Mouse (Mus musculus) urinary bladder, postnatal 10 days (tissue): ENCODE data around the gene Bcas3.
"Not testable (repeated sequence)": the region's sequence is repeated elsewhere in the genome, so short reads cannot be mapped to it uniquely, and the experiment has no call there.

Source experiments
- DNase-seq: peaks from one replicate; pipeline ENCODE4 v3.0.0; 2022; ENCODE audit warnings: low spot score

Gene Bcas3

DNA sequence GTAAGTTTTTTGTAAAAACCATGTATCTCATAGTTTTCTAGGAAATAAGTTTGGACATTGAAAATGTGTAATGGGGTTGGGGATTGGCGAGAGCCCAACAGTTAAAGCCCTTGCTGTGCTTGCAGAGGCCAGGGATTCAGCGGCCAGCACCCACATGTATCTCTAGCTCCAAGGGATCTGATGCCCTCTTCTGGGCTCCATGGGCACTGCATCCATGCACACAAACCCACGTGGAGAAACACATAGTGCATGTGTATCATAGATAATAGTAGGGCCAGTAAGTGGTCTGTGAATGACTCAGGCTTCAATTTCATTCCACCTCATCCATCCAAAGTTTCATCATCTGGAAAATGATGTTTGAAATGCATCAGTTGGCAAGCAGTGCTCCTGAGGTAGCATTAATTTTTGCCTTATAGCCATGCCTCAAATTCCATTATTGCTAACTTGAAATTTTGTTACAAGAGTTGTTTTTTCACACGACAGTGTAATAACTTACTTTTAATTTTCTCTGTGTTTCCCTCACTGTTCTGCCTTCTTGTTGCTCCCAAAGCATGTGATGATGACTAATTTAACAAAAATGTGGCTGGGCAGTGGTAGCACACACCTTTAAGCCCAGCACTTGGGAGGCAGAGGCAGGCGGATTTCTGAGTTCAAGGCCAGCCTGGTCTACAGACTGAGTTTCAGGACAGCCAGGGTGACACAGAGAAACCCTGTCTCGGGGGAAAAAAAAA lies 129.9 kb downstream of the Bcas3 start:
- DNase-seq = no peak

DNA sequence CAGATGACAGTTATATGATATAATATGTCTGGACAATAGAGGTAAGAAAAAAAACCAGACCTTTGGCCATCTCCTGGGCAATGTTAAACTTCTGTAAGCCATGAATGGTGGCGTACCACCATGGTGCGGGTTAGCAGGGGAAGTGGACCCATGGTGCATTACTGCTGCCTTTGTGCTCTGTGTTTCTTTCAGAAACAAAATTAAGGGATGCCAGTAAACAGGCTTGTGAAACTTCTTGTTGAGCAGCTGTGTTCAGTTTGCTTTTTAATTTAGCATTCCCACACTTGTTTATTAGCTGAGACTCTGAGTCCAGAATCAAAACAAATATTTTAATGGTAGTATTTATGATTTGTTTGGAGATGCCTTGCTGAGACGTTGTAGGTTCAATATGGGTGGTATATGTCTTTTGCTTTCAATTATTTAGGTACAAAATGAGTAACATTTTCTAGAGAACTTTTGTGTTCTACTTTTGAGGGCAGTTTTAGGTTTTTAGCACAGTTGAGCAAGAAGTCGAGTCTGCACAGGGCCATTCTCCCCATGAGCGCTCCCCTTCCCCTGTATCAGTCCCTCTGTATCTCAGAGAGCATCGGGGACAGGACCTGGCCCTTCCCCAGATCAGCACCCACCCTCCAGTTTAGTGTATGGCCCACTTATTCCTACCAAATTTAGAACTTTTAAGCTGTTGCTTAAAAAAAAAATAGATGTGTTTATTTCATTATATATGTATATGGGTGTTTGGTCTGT lies 132.4 kb downstream of the Bcas3 start:
- no peak for DNase-seq

DNA sequence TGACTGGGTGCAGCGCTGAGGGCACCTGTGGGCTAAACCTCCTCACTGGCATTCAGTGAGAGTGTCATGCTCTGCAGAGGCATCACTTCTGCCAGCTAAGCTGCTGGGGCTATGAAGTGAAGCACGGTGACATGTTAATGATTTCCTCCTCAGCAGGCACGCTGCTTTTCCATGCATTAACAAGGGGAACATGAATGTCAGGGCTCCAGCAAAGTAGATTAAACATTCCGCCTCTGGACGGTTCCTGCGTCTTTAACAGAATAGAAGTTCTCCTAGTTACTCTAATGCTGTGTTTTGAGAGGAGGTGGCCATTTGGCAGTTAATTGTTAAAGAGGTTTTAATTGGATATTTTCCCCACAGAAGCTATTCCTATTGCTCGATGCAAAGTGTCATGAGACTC lies 134.5 kb downstream of the Bcas3 start:
- no peak for DNase-seq

DNA sequence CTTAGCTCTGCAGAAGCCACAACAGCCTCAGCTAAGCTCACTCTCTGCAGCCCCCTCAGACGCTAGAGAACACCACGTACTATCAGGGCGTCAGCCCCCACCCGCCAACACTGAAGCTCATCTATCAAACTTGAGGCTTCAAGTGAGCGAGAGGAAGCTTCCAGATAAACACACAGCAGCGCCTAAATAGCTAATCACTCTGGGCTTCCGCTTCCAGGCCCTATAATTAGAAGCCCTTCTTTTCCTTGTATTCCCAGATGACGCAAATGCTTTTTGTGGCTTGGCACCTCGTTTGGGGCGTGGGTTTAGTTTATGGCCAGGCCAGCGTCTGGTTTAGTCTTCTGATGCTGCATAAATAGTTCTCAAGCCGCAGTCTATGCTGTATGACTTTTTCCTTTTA lies 139.3 kb downstream of the Bcas3 start:
- no peak for DNase-seq

DNA sequence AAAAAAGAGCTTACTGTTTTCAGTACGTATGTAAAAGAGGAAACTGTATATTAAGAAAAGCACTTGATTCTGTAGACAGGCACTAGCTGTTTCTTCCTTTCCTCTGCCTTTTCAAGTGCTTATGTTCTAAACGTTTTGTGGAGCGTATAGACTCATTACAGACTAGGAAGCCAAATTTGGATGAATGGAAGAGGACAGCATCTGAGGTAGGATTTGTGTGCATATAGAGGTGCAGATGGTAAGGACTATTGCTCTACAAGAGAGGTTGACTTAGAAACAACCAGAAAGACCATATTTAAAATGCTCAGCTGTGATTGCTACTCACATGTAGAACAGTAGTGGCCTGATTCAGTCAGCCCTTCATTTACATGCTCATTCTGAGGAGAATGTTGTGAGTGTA lies 139.7 kb downstream of the Bcas3 start:
- DNase-seq = no peak

DNA sequence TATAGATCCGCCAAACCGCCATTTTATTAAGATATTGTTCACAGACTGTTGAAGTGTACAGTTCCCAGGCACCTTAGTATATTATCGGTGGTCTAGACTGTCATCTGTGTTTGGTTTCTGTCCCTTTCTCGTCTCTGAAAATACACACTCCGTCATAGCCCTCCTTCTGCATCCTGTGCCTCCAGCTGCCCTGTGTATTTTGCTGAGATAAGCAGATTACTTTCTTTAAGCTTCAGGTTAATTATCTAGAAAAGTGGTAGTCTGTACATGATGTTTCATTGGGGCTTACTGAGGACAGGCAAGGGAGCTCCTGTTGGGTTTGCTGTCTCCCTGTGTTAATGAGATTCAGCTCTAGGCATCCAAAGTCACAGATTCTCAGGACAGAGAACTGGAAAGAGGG lies 146.6 kb downstream of the Bcas3 start:
- no peak for DNase-seq

DNA sequence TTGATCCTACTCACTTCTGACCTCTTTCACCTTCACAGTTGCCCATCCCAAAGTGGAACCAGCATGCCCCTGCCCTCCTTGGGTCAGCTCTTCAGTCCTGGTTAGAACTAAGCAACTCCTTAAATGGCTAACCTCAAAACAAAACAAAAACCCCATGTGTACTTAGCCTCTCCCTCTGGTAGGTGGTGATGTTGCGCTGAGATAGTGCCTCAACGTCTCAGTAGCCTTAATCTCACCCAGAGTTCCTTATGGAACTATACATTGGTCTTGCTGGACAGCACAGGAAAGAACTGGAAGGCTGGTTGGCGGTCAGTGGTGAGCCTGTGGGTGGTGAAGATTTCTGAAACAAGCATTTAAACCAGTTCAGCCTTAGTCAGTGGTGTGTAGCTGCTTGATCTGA lies 149.1 kb downstream of the Bcas3 start:
- no peak for DNase-seq

DNA sequence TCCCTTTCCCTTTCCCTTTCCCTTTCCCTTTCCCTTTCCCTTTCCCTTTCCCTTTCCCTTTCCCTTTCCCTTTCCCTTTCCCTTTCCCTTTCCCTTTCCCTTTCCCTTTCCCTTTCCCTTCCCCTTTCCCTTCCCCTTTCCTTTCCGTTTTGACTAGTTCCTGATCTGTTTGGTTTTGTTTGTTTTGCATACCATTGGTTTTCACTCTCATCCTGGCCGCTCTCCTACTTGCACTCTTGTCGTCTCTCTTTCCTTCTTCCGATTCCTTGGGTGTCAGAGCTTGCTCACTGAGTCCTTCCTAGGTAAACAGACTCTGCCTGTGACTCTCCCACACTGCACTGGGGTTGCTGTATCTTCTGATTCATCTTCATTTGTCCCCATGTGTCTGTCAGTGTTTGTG lies 151.8 kb downstream of the Bcas3 start:
- not testable (repeated sequence) for DNase-seq

DNA sequence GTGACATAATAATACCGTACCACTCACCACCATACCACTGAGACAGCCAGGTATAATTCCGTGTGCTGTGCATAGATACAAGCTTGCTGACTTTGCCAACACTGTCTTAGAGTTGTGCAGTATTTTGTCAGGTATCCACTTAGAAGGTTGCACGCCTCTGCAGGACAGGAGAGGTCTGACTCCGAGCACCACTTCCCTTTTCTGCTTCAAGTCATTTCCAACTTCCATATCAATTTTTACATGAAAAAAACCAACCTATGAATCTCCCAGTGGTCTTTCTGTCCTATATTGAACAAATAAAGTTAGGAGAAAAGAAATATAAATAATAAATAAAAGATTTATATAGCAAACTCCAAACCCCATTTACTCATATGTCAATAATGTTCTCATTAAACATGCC lies 152.8 kb downstream of the Bcas3 start:
- no peak for DNase-seq

DNA sequence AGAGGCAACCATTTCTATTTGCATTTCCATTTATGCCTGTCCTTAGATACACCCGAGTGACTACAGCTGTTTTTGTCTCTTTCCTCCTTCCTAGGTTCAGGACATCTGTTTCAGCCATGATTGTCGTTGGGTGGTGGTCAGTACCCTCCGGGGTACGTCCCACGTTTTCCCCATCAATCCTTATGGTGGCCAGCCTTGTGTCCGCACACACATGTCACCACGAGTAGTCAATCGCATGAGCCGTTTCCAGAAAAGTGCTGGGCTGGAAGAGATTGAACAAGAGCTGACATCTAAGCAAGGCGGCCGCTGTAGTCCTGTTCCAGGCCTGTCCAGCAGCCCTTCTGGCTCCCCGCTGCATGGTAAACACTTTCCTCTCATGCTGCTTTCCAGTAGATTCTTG lies 156.4 kb downstream of the Bcas3 start:
- DNase-seq = no peak

DNA sequence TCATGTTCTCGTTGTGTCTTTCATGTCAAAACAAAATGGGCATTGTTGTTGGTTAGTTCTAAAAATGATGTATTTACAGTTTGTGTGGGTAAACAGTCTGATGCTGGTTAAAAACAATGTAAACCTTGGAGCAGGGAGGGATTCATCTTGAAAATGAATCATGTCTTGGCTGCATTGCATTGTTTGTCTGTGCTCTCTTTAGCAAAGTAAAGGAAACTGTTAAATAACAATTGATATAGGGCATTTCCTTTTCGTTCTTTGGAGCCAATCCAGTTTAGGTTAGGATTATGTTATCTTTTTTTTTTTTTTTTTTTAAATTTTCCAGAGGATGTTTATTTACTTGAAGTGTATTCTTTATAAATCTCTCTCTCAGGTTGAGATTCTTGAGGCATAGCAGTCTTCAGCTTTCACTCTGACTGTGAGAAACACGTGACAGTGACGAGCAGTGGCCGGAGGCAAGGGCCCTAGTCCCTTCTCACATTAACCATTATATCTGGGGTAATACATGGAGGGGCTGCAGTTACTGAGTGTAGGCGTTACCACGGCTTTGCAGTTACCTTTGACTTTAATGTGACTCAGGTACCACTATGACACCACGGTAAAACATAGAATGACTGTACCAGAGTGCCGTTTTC lies 158.4 kb downstream of the Bcas3 start:
- no peak for DNase-seq

DNA sequence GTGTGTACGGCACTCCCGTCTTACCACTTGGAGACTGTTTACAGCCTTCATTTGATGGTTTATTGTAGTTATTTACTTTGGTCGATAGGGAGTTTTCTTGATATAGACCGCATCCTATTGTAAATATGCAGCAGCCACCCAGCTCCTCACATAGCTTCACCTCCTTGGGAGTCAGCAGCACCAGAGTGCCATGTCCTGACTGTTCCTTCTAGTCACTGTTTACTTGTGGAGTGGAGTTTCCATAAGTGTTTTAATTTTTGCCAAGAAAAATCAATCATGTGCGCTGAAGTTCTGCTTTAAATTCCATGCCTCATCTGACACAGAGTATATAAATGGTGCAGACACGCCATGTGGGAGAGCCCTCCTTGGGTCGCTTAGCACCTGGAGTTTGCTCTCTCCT lies 163.8 kb downstream of the Bcas3 start:
- DNase-seq = no peak

DNA sequence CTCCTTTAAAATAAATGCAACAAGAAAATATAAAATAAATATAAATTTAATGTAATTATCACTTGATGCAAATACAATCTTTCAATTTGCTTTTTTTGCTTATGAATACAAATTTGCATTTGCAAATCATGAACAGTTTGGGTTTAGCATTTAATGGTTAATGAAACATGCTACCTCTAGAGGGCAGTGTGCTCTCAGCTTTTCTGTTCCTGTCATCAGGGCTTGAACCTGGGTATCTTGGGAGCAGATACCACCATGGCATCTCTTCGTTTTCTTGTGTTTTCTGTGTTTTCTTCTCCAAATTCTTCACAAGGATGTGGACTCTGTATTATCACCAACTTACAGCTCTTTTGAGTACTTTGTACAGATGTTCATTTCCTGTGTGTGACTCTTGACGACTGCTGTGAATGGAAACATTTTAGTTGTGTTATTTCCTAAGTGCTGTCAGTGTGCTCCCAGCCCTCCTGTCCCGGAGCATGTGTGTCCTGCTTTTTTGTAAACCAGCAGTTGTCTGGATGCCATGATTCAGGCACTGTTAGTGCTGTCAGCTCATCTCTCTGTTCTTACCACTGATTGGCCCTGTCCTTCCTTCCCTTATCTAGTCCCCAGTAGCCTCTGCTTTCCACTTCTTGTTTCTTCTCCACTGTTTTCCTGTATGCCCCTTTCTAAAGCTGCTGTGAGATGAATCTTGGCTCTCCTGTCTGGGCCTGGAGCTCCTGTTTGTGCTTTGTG lies 165.2 kb downstream of the Bcas3 start:
- DNase-seq = no peak

DNA sequence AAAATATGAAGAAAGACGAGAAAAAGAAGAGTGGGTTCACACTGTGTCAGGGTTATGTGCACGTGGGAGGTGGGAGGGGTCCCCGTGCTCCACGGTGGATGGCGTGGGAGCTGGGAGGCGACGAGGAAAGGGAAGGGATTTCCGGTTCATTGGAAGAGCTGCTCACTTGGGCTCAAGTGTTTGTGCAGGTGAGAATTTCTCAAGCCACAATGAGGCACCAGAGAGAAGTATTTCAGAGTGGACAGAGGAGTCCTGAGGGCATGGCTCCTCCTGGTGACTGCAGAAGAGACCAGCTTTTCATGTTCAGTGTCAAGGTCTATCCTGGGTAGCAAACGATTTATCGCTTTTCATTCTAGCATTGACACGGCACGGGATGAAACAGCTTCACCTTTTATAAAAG lies 167.3 kb downstream of the Bcas3 start:
- DNase-seq = no peak

DNA sequence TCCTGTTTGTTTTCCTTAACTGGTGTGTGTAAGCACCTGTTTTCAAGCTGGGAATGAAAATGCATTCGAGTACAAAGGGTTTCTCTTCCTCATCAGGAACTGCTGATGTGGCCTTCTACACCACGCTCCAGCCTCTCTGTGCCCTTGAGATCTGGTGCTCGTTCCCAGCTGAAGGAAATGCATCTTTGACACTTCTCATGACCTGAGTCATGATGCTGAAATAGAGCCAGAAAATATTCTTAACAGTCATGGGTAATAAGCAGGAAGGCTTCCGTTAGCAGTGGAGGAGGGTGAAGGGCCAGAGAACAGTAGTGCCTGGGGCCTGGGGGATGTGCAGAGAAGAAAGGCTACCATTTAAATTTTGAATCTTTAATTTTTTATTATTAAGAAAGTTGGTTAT lies 168.0 kb downstream of the Bcas3 start:
- no peak for DNase-seq

DNA sequence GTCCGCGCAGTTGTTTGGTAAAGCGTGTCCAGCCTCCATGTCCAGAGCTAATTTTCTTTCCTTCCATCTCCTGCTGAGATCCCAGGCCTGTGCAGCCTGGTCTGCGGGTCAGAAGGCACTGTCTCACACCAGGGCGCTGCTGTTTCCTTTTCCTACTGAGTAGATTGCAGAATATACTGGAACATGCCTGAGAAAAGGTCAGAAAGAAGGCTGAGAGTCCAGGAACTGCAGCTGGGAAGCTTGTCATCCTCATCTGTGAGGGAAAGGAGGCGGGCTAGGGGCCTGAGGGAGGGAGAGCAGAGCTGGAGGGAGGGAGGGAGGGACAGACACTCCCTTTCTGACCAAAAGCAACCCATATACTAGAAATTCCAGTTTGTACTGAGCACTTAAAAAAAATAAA lies 170.7 kb downstream of the Bcas3 start:
- DNase-seq = no peak

DNA sequence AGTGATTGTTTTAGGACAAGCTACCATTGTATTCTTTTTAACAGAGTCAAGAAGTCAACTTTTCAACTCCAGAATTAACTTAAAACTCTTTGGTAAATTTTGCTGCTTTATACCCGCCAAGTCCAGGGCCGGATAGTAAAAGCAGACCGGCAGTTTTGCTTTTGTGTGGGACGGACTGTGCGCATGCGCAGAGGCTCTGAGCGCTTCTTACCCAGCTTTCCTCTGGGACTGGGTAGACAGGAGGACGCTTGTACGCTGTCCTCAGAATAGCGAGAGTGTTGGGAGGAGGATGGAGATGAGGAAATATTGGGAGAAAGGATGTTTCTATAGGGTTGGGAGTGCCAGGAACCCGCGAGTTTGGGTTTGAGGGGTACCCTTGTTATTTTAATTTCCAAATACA lies 171.2 kb downstream of the Bcas3 start:
- DNase-seq = no peak

DNA sequence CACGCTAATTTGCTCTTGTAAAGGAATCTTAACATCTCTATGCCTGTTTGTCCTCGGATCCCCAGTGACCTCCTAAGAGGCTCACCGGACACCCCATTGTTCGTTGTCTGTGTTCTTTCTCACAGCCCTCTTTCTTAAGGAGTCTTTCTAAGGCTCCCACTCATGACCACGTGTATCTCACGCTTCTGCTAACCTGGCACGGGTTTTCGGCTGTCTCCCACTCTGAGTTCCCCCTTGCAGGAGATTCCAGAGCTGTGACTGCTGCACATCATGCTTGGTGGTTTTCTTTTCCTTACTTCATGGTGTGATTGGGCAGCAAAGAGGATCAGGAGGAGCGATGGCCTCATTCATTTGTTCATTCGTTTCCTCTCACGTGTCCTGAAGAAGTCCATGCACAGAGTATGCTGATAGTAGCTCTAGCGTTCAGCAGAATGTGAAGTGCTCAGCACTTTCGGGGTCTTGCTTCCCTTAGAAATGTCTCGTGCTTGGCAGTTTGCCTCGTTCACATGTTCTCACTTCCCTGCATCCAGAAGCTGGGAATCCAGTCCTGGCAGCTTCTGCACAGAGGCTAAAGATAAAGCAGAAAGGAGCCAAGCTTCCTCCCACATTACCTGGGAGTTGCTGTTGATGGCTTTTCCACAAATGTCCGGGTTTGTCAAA lies 172.0 kb downstream of the Bcas3 start:
- no peak for DNase-seq

DNA sequence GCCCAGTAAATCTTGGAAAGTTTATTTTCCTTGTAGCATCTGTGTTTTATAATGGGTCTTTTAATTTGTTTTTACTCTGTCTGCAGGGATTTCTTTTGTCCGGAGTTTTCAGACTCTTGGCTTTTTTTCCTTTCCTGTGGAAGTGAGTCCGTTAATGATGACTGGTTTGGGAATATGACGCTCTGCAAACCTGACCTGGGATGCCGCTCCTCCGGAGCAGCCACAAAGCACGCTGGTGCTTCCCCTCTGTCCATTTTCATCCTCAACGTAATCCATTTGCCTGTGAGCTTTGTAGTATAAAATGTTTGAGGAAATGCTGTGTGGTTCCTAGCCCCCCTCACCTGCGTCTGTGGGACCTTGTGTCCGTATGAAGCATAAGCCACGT lies 172.5 kb downstream of the Bcas3 start:
- no peak for DNase-seq

DNA sequence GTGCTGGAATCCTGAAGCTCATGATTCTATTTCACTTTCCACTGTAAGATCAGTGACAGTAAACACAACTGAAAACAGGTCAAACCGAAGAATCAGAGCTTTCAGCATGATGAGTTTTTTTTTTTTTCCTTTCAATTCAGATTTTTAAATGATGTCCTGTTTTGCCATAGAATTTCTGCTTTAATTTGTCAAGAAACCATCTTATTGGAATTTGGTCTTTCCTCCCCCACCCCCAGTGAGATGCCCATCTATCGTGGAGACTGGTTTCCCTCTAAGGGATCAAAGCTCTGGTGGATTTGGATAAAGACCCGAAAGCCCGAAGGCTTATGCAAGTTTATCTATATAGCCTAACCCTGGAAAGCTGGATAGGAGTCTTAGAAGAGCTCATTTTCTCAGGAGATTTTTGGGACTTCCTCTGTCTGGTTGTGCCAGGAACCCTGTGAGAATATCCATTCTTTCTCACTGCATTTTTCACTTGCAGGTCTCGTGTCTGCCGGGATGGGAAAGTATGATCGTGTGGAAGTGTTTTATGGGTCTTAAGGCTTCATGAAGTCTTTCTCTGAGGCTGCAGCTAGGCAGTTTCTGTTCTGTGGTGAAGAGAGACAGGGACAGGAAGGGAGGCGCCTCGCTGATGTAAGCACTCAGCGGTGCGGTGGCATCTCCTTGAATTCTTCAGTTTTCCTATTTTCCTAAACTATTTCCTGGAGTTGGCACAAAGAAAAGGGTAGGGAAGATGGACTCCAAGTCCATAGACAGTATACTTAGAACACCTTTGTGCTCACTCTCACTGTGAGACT lies 173.2 kb downstream of the Bcas3 start:
- no peak for DNase-seq

DNA sequence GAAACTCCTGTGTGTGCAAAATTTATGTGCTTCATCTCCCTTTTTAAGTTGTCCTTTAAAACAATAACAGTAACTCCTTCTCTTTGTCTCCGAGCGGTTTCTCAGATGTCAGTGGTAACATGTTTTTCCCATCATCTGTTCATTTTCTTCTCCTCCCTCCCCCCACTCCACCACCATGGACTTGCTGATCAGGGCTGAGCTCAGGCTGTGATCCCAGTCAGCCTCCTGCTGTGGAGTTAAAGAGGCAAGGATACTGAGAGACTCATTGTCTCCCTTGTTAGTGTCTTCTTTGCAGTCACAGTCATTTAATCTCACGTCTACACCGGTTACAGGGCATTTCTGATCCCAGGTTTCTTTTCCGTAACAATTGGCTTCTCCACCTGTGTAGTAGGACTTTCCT lies 174.3 kb downstream of the Bcas3 start:
- DNase-seq = no peak
